Mouse (Mus musculus) heart, adult 8-10 months (tissue): Measurements from ENCODE around the gene Zfp626. TPM values are rescaled to one million over a fixed set of nuclear protein-coding genes. Genes with fewer than 3 reads are reported as not detected.
"Not testable (repeated sequence)": the region's sequence is repeated elsewhere in the genome, so short reads cannot be mapped to it uniquely, and the experiment has no call there.

Source experiments
- DNase-seq: peaks from one replicate; pipeline ENCODE4 v3.0.0; 2022; ENCODE audit warnings: low spot score
- total RNA-seq, 4 experiments: library from RNA; stranded (reverse); gene quantifications; 2 replicates each; pipeline ENCODE4 v1.2.4; 2022

Zfp626 gene
- total RNA-seq, result 1 to 10 TPM; 4.0 to 4.9 (median 4.7) TPM

- DNase-seq, result not testable (repeated sequence)
Observed at GRCm38 (mm10) chr7:27806896-27807295, at the start of gene Zfp626. TSS of gene Zfp626 (plus strand) at chr7:27807196.

DNA sequence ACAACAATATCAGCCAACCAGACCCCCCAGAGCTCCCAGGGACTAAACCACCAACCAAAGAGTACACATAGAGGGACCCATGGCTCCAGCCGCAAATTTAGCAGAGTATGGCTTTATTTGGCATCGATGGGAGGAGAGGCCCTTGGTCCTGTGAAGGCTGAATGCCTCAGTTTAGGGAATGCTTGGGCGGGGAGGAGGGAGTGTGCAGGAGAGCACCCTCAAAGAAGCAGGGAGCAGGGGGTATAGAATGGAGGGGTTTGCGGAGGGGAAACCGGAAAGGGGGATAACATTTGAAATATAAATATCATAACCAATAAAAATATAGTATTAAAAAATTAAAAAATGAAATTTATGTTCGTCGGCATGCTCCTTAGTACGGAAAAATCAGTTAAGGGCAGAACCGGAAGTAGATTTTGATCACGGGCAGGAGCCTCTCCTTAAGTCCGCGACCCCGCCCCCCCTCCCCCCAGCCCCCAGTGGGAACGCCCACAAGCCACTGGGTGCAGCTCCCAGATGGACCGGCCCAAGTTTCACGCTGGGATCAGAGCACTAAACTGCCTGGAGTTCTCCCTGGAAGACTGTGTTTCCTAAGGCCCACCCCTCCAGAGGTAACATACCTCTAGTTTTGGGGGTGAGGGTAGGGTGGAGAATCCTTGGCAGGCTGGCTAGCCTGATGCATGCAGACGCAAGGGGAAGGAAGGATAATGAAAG, 41.7 kb upstream of the Zfp626 start:
- DNase-seq, result no peak

GRCm38 (mm10) chr7:27789306-27789705, 17.7 kb upstream of the Zfp626 start:
- no peak for DNase-seq

DNA sequence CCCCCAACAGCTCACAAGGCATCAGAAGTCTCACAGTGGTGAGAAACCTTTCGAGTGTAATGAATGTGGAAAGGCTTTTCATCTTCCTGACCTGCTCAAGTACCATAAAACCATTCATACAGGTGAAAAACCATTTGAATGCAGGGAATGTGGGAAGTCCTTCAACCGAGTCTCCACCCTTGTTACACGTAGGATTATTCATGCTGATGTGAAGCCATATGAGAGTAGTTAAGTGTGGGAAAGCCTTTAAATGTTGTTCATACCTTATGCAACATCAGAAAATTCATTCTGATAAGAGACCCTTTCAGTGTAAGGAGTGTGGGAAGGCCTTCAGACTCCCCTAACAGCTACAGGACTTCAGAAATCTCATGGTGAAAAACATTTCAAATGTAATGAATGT, 13.1 kb upstream of the Zfp626 start:
- not testable (repeated sequence) for DNase-seq

DNA sequence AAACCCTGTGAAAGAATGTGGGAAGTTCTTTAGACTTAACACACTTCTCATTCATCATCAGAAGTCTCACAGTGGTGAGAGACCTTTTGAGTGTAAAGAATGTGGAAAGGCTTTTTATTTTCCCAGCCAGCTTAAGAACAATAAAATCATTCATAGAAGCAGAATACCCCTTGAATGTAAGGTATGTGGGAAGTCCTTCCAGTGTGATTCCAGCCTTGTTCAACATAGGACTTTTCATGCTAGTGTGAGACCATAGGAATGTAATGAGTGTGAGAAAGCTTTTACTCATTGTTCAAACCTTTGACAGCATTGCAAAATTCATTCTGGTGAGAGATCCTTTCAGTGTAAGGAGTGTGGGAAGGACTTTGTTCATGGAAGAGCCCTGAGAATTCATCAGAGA, 12.4 kb upstream of the Zfp626 start:
- DNase-seq, result no peak

DNA sequence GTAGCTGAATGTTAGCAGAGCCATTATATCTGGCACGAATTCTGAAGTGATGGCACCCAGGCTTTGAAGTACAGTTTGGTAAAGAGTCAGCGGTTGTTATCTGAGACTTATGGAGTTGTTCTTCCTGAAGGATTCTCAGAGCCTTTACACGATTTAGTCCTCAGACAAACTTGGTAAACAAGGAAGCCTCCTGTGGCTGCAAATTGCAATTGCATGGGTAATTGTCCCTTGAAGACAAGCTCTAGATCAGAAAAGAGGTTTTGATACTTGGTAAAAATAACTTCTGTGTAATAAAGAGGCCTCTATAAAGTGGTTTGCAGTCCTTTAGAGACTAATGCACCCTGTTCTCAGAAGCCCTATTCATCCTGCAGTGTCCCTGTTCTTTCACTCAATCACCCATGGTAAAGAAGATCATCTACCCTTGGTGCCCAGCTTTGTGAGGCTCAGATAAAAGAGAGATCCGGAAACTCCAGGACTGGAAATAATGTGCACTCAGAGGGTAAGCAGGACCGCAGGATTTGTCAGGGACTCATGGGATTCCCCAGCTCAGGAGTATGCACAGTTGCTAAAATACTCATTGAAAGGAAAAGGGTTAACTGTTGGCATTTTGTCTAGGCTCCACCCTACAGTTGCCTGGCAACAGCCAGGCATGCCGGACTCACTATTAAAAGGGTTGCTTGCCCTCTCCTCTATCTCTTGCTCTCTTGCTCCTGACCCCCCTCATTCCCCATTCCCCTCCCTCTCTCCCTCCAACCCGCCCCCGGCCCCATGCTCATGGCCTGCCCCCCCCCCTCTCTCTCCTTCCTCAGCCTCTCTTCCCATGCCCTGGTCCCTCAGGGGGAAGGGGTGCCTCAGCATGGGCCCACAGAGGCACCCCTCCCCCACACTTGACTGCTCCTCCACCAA, 8.8 kb upstream of the Zfp626 start:
- DNase-seq, result no peak

GRCm38 (mm10) chr7:27801137-27801536, 5.9 kb upstream of the Zfp626 start:
- DNase-seq, result no peak

DNA sequence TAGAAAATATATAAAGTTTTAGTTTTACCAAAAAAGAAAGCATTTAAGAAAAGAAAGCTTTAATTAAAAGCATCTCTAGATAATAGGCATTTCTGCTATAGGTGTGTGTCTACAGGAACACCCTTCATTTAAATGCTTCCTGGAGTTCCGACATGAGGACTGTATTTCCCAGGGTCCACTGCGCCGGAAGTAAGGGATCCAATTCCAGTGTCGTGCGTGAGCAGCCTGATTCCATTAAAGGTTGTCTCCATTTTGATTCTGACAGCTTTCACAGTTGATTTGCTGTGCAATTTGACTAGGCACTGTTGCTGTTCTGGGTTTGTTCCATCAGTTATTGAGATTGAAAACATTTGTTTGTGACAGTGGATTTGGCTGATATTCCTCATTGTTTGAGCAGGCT, 4.0 kb upstream of the Zfp626 start:
- no peak for DNase-seq

- DNase-seq, result peak; percentile 91
Observed at GRCm38 (mm10) chr7:27804297-27805030, 2.5 kb upstream of the Zfp626 start.

DNA sequence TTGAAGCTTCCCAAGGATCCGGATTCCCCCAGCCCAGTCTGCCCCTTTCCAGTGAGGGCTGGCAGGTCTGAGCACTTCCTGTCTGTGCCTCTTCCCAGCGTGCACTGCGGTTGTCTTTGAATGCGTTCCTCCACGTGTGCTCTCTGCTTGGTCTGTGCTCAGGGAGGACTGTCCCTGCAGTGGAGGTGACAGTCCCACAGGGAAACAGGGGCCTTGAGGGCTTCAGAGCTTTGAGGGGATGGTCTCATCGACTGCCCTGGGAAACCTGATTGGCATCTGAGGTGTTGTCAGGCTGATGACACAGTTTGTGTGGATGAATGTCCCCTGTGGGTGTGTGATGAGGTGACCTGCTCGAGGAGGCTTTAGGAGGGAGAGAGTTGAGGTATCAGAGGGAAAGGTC, 309 bp downstream of the Zfp626 start:
- not testable (repeated sequence) for DNase-seq

DNA sequence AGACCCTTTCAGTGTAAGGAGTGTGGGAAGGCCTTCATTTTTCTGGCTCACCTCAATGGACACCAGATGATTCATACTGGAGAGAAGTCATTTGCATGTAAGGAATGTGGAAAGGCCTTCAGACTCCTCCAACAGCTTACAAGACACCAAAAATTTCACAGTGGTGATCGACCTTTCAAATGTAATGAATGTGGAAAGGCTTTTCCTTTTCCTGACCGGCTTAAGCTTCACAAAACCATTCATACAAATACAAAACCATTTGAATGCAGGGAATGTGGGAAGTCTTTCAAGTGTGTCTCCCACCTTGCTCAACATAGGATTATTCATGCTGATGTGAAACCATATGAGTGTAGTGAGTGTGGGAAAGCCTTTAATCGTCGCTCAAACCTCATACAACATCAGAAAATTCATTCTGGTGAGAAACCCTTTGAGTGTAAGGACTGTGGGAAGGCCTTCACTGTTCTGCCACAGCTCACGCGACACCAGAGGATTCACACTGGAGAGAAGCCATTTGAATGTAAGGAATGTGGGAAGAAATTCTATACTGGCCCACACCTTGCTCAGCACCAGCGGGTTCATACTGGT, 11.6 kb downstream of the Zfp626 start:
- no peak for DNase-seq

- no peak for DNase-seq
Observed at GRCm38 (mm10) chr7:27822611-27823010, 15.6 kb downstream of the Zfp626 start.

DNA sequence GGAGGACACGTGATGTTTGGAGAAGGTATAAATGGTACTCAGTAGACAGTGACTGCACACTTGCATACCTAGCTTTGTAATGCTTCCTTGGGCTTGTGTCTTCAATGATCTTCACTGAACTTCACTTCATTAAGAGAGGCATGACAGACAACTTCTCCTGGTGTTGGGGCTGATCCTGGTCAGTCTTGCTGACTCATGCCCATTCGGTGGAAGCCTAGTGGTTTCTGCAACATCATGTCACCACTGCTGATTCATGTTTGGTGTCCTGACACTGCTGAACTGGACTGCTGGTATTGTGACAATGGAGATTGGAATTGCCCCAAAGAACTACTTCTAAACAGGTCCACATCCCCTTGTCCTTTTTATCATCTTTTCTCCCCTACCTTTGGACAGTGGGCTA, 27.1 kb downstream of the Zfp626 start:
- DNase-seq, result no peak

GRCm38 (mm10) chr7:27837896-27838295, 30.9 kb downstream of the Zfp626 start:
- DNase-seq, result no peak

DNA sequence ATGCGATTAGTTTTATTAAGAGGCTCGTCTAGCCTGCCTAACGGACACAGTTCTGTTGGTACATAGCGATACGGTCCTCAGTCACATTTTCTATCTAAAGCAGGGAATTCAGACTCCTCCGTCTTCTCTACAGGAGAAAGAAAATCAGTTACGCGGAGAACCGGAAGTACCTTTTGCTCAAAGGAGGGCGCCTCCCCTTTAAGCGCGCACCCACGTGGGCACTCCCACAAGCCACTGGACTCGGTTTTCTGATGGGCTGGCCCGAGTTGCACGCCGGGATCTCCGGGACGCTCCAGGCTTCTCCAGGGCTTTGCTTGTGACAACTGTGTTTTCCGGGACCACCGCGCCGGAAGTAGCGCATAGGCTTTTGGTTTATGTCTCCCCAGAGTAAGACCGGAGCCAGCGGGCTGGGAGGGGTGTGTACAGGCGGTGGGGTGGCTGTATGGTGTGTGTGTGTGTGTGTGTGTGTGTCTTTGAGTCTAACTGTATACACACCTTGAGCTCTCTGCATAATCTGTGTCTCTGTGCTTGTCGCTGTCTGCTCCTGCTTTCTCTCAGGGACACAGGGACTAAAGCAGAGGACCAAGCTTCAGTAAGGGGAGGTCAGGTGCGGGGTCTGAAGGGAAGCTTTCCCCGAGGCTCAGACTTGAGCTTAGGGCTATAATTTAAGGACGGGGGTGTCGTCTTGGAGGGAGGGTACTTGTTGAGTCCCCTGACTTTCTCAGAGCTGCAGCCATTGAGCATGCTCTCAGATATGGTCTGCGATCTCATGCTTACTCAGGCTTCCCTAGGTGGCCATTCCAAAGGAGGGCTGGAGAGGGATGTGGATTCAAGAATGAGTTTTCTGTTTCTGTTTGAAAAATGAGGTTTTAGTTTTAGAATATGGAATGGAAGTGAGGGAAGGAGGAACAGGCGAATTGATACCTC, 31.6 kb downstream of the Zfp626 start, which contains the start of gene Zfp59:
TSS of gene Zfp59 (plus strand) at position 285 of the 927 bp plus-strand sequence.
- peak; percentile 90 for DNase-seq

DNA sequence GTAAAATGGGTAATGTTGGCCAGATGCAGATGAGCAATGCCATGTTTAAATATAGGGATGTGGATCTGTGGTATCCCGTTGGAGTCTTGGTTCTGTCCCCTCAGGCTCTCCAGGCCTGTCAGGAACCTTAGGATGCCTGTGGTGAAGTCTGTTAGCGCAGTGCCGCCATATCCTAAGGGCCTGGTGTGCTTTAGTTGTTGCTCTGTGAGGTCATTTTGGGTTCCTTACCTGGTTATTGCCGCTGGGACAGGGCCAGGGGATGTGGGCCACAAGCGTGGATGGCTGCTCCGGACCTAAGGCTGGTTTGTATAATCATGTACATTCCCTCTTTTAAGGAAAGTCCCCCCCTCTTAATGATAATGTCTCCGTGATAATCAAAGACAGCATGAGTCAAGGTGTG, 32.6 kb downstream of the Zfp626 start:
- DNase-seq, result no peak

- no peak for DNase-seq
Observed at GRCm38 (mm10) chr7:27840104-27840503, 33.1 kb downstream of the Zfp626 start.

DNA sequence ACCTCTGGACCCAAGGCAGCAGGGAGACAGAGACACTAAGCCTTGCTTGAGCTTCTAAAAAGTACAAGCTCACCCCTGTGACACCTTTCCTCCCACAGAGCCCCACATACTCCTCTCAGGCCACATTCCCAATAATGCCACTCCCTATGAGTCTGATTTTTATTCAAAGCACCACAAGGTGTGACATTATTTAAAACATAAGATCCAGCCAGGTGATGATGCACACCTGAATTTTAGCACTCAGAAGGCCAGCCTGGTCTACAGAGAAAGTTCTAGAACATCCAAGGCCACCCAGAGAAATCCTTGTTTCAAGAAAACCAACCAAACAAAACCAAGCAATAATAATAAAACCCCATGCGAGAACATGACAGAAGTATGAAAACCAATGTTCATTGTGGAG, 50.2 kb downstream of the Zfp626 start, which contains the start of gene Zfp607a:
TSS of gene Zfp607a (plus strand) at position 301 of the 400 bp plus-strand sequence.
- no peak for DNase-seq

GRCm38 (mm10) chr7:27859301-27860251, 52.6 kb downstream of the Zfp626 start:
- DNase-seq, result peak; percentile 16
